Mouse (Mus musculus): ENCODE measurements at regions not wholly inside any gene's neighbourhood (a gene's known extent, or its start where the extent isn't known, plus 50 kb on each side); places are given as distances from the start of the nearest gene placed in this dataset.

GRCm38 (mm10) chr15:62198194-62198593, 1275.4 kb upstream of the A1bg start:
- Histone ChIP-seq H3K4me1 (replicated peaks; ENCODE audit: control insufficient read depth, insufficient read depth, low read length) (no peaks in the 10 kb centered on the region), H3K36me3 (ENCODE audit: control insufficient read depth, insufficient read depth, low read length) (no peaks in the 10 kb centered on the region)

DNA sequence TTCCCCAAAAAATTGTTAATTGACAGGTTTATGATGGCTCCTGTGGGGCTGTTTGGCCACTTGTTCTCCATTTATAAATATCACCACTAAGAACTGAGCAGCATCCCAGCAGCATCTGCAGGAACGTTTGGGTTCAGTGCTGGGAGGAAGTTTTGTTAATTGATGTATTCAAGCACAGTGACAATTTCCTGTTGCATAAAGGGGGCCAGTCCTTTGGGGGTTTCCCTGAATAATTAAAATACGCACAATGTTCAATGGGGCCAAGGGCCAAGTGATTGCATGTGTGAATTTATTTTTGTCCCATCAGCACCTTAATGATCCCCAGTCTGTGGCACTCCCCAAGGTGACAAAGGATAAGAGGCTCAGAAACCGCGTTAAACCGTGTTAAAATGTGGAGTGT, 1272.6 kb upstream of the A1bg start:
- Histone ChIP-seq H3K4me1 (replicated peaks; ENCODE audit: control insufficient read depth, insufficient read depth, low read length) (no peaks in the 10 kb centered on the region), H3K4me3 (ENCODE audit: control insufficient read depth, insufficient read depth, low read length) (no peak overlapping the region), H3K36me3 (ENCODE audit: control insufficient read depth, insufficient read depth, low read length) (no peaks in the 10 kb centered on the region), H3K27me3 (ENCODE audit: control insufficient read depth, insufficient read depth, low read length) (no peaks in the 10 kb centered on the region), H3K27ac (ENCODE audit: control insufficient read depth, insufficient read depth, low read length) (no peak overlapping the region)
- DNase-seq = no peak
- no peak for TF ChIP-seq CTCF (IDR thresholded peaks at IDR 0.05; ENCODE audit: borderline replicate concordance, control insufficient read depth, extremely low read depth, insufficient read depth, low read length, poor library complexity)
- TF ChIP-seq POLR2A (IDR thresholded peaks at IDR 0.05; ENCODE audit: control insufficient read depth, extremely low read depth, insufficient read depth, low read length, poor library complexity) = no peak
- WGBS = 87% methylated on average over 5 of the region's 5 CpGs

More at GRCm38 (mm10) chr15:62198194-62198593, 1275.4 kb upstream of the A1bg start:
- WGBS = 95% methylated on average over 4 of the region's 4 CpGs
- TF ChIP-seq CTCF (IDR thresholded peaks at IDR 0.05; ENCODE audit: borderline replicate concordance, control insufficient read depth, extremely low read depth, insufficient read depth, low read length, poor library complexity) (no peak), POLR2A (IDR thresholded peaks at IDR 0.05; ENCODE audit: control insufficient read depth, extremely low read depth, insufficient read depth, low read length, poor library complexity) (no peak)
- Histone ChIP-seq H3K27me3 (ENCODE audit: control insufficient read depth, insufficient read depth, low read length) (no peaks in the 10 kb centered on the region), H3K27ac (ENCODE audit: control insufficient read depth, insufficient read depth, low read length) (no peak overlapping the region), H3K4me3 (ENCODE audit: control insufficient read depth, insufficient read depth, low read length) (no peak overlapping the region)
- DNase-seq = no peak

GRCm38 (mm10) chr15:62192706-62193105, 1269.9 kb upstream of the A1bg start:
- Histone ChIP-seq H3K4me1 (replicated peaks; ENCODE audit: control insufficient read depth, insufficient read depth, low read length) (no peaks in the 10 kb centered on the region), H3K27ac (ENCODE audit: control insufficient read depth, insufficient read depth, low read length) (no peak overlapping the region), H3K36me3 (ENCODE audit: control insufficient read depth, insufficient read depth, low read length) (no peaks in the 10 kb centered on the region), H3K27me3 (ENCODE audit: control insufficient read depth, insufficient read depth, low read length) (no peaks in the 10 kb centered on the region), H3K4me3 (ENCODE audit: control insufficient read depth, insufficient read depth, low read length) (no peak overlapping the region)
- DNase-seq = no peak
- no peak for TF ChIP-seq POLR2A (IDR thresholded peaks at IDR 0.05; ENCODE audit: control insufficient read depth, extremely low read depth, insufficient read depth, low read length, poor library complexity)
- no peak for TF ChIP-seq CTCF (IDR thresholded peaks at IDR 0.05; ENCODE audit: borderline replicate concordance, control insufficient read depth, extremely low read depth, insufficient read depth, low read length, poor library complexity)
- 96% methylated on average over 1 of the region's 1 CpGs for WGBS

DNA sequence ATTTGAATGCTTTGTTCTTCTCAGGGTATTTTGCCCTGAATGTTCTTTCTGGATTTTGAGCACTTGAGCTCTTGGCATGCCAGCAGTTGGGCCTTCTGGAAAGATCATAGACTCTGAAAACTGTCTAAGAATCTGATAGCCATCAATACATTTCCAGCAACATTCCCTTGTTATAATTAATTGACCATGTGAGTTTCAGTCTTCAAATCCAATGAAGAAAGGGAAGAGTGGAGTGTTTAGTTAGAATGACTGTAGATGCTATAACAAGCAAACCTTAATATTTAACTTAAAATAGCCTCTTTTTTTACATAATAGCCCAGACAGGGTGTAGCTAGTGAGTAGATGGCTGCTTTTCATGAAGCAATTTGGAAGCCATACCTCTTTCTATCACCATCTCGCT, 1268.8 kb upstream of the A1bg start:
- no peak overlapping the region for H3K27ac ChIP-seq (ENCODE audit: control insufficient read depth, insufficient read depth, low read length)
- H3K36me3 ChIP-seq (ENCODE audit: control insufficient read depth, insufficient read depth, low read length) = no peaks in the 10 kb centered on the region
- WGBS = 100% methylated on average over 1 of the region's 1 CpGs
- no peaks in the 10 kb centered on the region for H3K4me1 ChIP-seq (replicated peaks; ENCODE audit: control insufficient read depth, insufficient read depth, low read length)
- no peak overlapping the region for H3K4me3 ChIP-seq (ENCODE audit: control insufficient read depth, insufficient read depth, low read length)
- TF ChIP-seq CTCF (IDR thresholded peaks at IDR 0.05; ENCODE audit: borderline replicate concordance, control insufficient read depth, extremely low read depth, insufficient read depth, low read length, poor library complexity) (no peak), POLR2A (IDR thresholded peaks at IDR 0.05; ENCODE audit: control insufficient read depth, extremely low read depth, insufficient read depth, low read length, poor library complexity) (no peak)
- H3K27me3 ChIP-seq (ENCODE audit: control insufficient read depth, insufficient read depth, low read length) = no peaks in the 10 kb centered on the region
- no peak for DNase-seq

DNA sequence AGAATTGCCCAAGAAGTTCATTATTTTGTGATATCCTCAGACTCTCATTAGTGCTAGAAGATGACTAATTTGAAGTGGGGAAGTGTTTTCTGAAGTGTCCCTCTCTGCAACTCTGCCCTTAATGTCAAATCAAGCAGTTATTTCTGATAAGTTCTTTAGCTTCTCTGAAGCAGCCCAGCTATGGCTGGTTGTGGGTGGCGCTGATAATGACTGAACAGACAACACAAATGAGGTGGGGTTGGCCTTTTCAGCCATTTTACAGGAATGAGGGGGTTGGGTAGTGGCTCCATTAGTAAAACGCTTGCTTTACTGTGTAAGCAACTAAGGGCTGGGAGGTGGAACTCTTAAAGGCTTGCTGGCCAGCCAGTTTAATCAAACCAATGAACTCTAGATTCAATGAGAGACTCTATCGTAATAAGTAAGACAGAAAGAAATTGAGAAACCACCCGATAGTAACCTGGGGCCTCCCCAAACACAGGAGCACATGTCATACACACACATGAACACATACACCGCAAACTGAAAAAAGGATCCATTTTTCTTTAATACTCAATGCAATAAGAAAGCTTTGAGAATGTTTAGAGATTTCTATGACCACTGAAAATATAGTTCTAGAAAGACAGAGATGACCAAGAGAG, 1268.3 kb upstream of the A1bg start:
- DNase-seq = no peak
- H3K27ac ChIP-seq (ENCODE audit: control insufficient read depth, insufficient read depth, low read length) = no peak overlapping the region
- H3K36me3 ChIP-seq (ENCODE audit: control insufficient read depth, insufficient read depth, low read length) = no peaks in the 10 kb centered on the region
- H3K4me3 ChIP-seq (ENCODE audit: control insufficient read depth, insufficient read depth, low read length) = no peak overlapping the region
- no peaks in the 10 kb centered on the region for H3K4me1 ChIP-seq (replicated peaks; ENCODE audit: control insufficient read depth, insufficient read depth, low read length)
- no peaks in the 10 kb centered on the region for H3K27me3 ChIP-seq (ENCODE audit: control insufficient read depth, insufficient read depth, low read length)
- TF ChIP-seq POLR2A (IDR thresholded peaks at IDR 0.05; ENCODE audit: control insufficient read depth, extremely low read depth, insufficient read depth, low read length, poor library complexity) (no peak), CTCF (IDR thresholded peaks at IDR 0.05; ENCODE audit: borderline replicate concordance, control insufficient read depth, extremely low read depth, insufficient read depth, low read length, poor library complexity) (no peak)
- 97% methylated on average over 5 of the region's 5 CpGs for WGBS

GRCm38 (mm10) chr15:62190224-62190910, 1267.6 kb upstream of the A1bg start:
- Histone ChIP-seq H3K27me3 (ENCODE audit: control insufficient read depth, insufficient read depth, low read length) (no peaks in the 10 kb centered on the region), H3K4me1 (replicated peaks; ENCODE audit: control insufficient read depth, insufficient read depth, low read length) (no peaks in the 10 kb centered on the region), H3K4me3 (ENCODE audit: control insufficient read depth, insufficient read depth, low read length) (no peak overlapping the region), H3K27ac (ENCODE audit: control insufficient read depth, insufficient read depth, low read length) (no peak overlapping the region), H3K36me3 (ENCODE audit: control insufficient read depth, insufficient read depth, low read length) (no peaks in the 10 kb centered on the region)
- 93% methylated on average over 5 of the region's 5 CpGs for WGBS
- DNase-seq = no peak
- TF ChIP-seq CTCF (IDR thresholded peaks at IDR 0.05; ENCODE audit: borderline replicate concordance, control insufficient read depth, extremely low read depth, insufficient read depth, low read length, poor library complexity) = no peak
- no peak for TF ChIP-seq POLR2A (IDR thresholded peaks at IDR 0.05; ENCODE audit: control insufficient read depth, extremely low read depth, insufficient read depth, low read length, poor library complexity)
